Mouse (Mus musculus) small intestine, adult 2 months (tissue): ENCODE measurements around the gene Insrr.

Experiments
- CTCF ChIP-seq: fragments of 200-500 bp; IDR thresholded peaks from 2 replicates; pipeline ENCODE4 v1.5.1; 2012; ENCODE audit warnings: low read depth, mild to moderate bottlenecking, control low read depth, inconsistent platforms, low read length, moderate library complexity, mixed read lengths; ENCODE audit not compliant: insufficient replicate concordance, insufficient read length; ENCODE audit errors: extremely low read depth
- POLR2A ChIP-seq: fragments of 200-500 bp; IDR thresholded peaks from 2 replicates; pipeline ENCODE4 v1.6.1; 2012; ENCODE audit warnings: low read depth, mild to moderate bottlenecking, control low read depth, inconsistent platforms, low read length, moderate library complexity

DNA sequence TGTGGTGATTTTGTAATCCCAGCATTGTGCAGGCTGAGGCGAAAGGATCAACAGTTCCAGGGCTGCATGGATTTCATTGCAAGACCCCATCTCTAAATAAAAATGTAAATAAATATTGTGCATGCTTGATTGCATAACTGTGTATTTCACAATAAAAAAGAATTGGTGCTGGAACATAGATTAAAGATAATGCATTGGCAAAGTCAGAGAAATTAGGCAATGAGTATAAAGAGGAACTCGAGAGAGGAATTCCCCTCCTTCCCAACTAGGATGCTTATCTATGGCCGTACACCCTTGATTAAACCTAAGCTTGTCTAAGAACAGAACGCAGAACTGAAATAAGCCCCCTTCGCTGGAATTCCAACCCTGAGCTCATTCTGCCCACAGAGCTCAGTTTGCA, 11.6 kb upstream of the Insrr start:
- TF ChIP-seq CTCF (no peak), POLR2A (no peak)
